8 mouse cellular contexts compared by ENCODE assay signal in genomic region chr1:173366701-173367355, GRCm38 (mm10). TPM values are rescaled to one million over a fixed set of nuclear protein-coding genes. Genes with fewer than 3 reads are reported as not detected.
DNase-seq lines count a peak whose midpoint lies in the region; ATAC-seq and TF ChIP-seq lines count a peak whose summit lies in the region.
"Had no signal": no experiment of that assay in that cellular context is flagged by ENCODE, and none has a peak within 500 bp of the region (broad histone marks: within the 10 kb centered on the region; RNA-seq: fewer than 3 reads in every experiment).

No protein-coding gene starts in this region.

- no peak; the same call in 1 of the 2 replicates for ATAC-seq in embryonic facial prominence, embryonic 15.5 days (ENCODE audit: insufficient number of reproducible peaks, low FRiP score, low TSS enrichment, low read depth)
- peak; percentile 66 for ATAC-seq in midbrain, embryonic 12.5 days (ENCODE audit: low FRiP score, low read depth)

- DNase-seq in right cerebral cortex, adult 18-20 months = peak; percentile 71
- no peak for DNase-seq in right cerebral cortex, postnatal 14 days
- DNase-seq in layer of hippocampus, adult 2 months (ENCODE audit: low spot score in 2 of 2) = peak in 1 of 2 experiments; percentile 30
- DNase-seq in gastrocnemius, postnatal 14 days = no peak
- no peak for DNase-seq in thymus, postnatal 25 days

- H3K9ac ChIP-seq in embryonic facial prominence, embryonic 15.5 days = peak overlapping the region; percentile 39; the same call in 1 of the 2 replicates
- H3K9ac ChIP-seq in midbrain, embryonic 12.5 days (replicated peaks) = peak overlapping the region; percentile 96

- under 1% methylated on average over 31 of the region's 31 CpGs for WGBS in embryonic facial prominence, embryonic 15.5 days
- WGBS in midbrain, embryonic 12.5 days = under 1% methylated on average over 31 of the region's 31 CpGs

- H3K4me1 ChIP-seq in embryonic facial prominence, embryonic 15.5 days = peaks cover 24% of the 10 kb centered on the region
- peaks cover 26% of the 10 kb centered on the region for H3K4me1 ChIP-seq in midbrain, embryonic 12.5 days

- H3K36me3 ChIP-seq in embryonic facial prominence, embryonic 15.5 days = no peaks in the 10 kb centered on the region
- no peaks in the 10 kb centered on the region for H3K36me3 ChIP-seq in midbrain, embryonic 12.5 days

- peak overlapping the region; percentile 91 for H3K4me2 ChIP-seq in embryonic facial prominence, embryonic 15.5 days (replicated peaks)
- H3K4me2 ChIP-seq in midbrain, embryonic 12.5 days (replicated peaks) = peak overlapping the region; percentile 71

- no peaks in the 10 kb centered on the region for H3K9me3 ChIP-seq in embryonic facial prominence, embryonic 15.5 days (replicated peaks)
- H3K9me3 ChIP-seq in midbrain, embryonic 12.5 days = no peaks in the 10 kb centered on the region

- TF ChIP-seq CTCF in layer of hippocampus, adult 2 months (conservative IDR thresholded peaks at IDR 0.05) = no peak

- intact Hi-C loops in gastrocnemius, postnatal 14 days (cut with DNase I; ENCODE audit: low total_unique reads) = no loop called here

- H3K27me3 ChIP-seq in embryonic facial prominence, embryonic 15.5 days = peaks cover 35% of the 10 kb centered on the region
- no peaks in the 10 kb centered on the region for H3K27me3 ChIP-seq in midbrain, embryonic 12.5 days

- peak overlapping the region; percentile 58 for H3K4me3 ChIP-seq in embryonic facial prominence, embryonic 15.5 days (replicated peaks)
- H3K4me3 ChIP-seq in layer of hippocampus, adult 2 months = peak overlapping the region; percentile 86
- H3K4me3 ChIP-seq in midbrain, embryonic 12.5 days = peak overlapping the region; percentile 90
- H3K4me3 ChIP-seq: myocyte had no signal

- H3K27ac ChIP-seq in embryonic facial prominence, embryonic 15.5 days (replicated peaks) = no peak overlapping the region
- H3K27ac ChIP-seq in layer of hippocampus, adult 2 months = peak overlapping the region; percentile 96
- H3K27ac ChIP-seq in midbrain, embryonic 12.5 days (replicated peaks) = peak overlapping the region; percentile 89

RNA-seq across cellular contexts. Expression of gene Cadm3, which starts 0.7 kb away (rescaled TPM):
- 5.5 and 6.2 TPM in 2 replicates for polyA plus RNA-seq in embryonic facial prominence, embryonic 15.5 days (2015; fragmentation: Nextera tagmentation; extraction: Ambion mirVana)
- 100 to 1,000 TPM; 394 to 402 TPM for total RNA-seq in layer of hippocampus, adult 2 months (2021)
- polyA plus RNA-seq in midbrain, embryonic 12.5 days (2016; fragmentation: Nextera tagmentation; extraction: Ambion mirVana) = 21.6 and 22.8 TPM in 2 replicates
- 10 to 100 TPM; 15.4 to 21.4 TPM for total RNA-seq in gastrocnemius, postnatal 14 days (2021)

RNA-seq across cellular contexts. Expression of gene Aim2, which starts 16.1 kb away (rescaled TPM):
- 2.1 and 2.5 TPM in 2 replicates for polyA plus RNA-seq in embryonic facial prominence, embryonic 15.5 days (2015; fragmentation: Nextera tagmentation; extraction: Ambion mirVana)
- total RNA-seq in layer of hippocampus, adult 2 months (2021) = 1 to 10 TPM; 2.0 to 3.7 TPM
- 6.4 and 7.0 TPM in 2 replicates for polyA plus RNA-seq in midbrain, embryonic 12.5 days (2016; fragmentation: Nextera tagmentation; extraction: Ambion mirVana)
- under 1 TPM; 0.35 to 0.69 TPM for total RNA-seq in gastrocnemius, postnatal 14 days (2021)

RNA-seq across cellular contexts. Expression of gene Ackr1, which starts 33.3 kb away (rescaled TPM):
- polyA plus RNA-seq in embryonic facial prominence, embryonic 15.5 days (2015; fragmentation: Nextera tagmentation; extraction: Ambion mirVana) = 2.3 TPM in 2 replicates
- 10 to 100 TPM; 64.5 to 65.9 TPM for total RNA-seq in layer of hippocampus, adult 2 months (2021)
- polyA plus RNA-seq in midbrain, embryonic 12.5 days (2016; fragmentation: Nextera tagmentation; extraction: Ambion mirVana) = 7.1 and 7.3 TPM in 2 replicates
- total RNA-seq in gastrocnemius, postnatal 14 days (2021) = 1 to 10 TPM; 5.1 to 7.9 TPM
- polyA plus RNA-seq: myocyte had no signal

Comparison
In these comparisons a context has a peak if more than half of its experiments do, and no peak if none do; other contexts are left out.
1. RNA of gene Cadm3, which starts 0.7 kb away (total RNA-seq): 394 to 402 TPM in layer of hippocampus, adult 2 months; 15.4 to 21.4 TPM in gastrocnemius, postnatal 14 days; every median in the first group is over 10 times any median in the second.
2. RNA of gene Ackr1, which starts 33.3 kb away (total RNA-seq): 64.5 to 65.9 TPM in layer of hippocampus, adult 2 months; 5.1 to 7.9 TPM in gastrocnemius, postnatal 14 days; every median in the first group is over 4 times any median in the second.
3. Peak in every context shown above with its lines, with median percentiles within 50 percentile points of each other: H3K4me3 ChIP-seq.